Mouse (Mus musculus) megakaryocyte, embryonic 14.5 days (primary cell): ENCODE data around the gene Cisd3.

Experiments
- FLI1 ChIP-seq: IDR thresholded peaks from 2 replicates; pipeline ENCODE4 v1.6.1; 2012; ENCODE audit warnings: low read length, inconsistent platforms, mixed read lengths
- GATA1 ChIP-seq: IDR thresholded peaks from 3 replicates; pipeline ENCODE4 v1.6.1; 2012; ENCODE audit warnings: mixed read lengths, low read length, inconsistent platforms, borderline replicate concordance

DNA sequence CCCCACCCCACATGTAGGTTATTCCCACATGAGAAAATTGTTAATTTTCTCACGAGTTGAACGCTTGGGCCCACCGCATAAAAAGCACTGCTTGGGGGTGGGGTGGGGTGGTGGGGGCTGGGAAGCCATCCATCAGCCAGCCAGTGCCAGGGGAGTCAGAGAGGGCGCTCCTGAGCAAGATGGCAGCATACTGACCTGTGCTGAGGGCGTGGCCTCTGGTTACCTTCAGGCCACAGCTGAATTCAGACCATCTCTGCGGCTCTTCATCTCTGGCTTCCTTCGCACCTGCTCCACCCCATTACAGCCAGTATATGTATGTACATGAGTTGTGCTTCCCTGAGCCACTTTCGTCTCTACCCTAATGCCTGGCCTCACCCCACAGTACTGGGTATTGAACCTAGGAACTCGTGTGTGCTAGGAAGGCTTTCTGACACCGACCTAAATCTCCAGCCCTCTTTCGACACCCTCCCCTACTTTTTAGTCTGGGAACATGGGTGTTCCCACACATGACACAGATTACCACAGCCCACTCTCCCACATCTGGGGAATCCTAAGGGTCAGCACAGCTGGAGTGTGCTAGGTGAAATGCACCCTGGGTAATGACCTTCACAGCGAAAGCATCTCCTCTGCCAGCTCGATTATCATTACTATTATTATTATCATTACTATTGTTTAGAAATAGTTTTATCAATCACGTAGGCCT, 29.2 kb upstream of the Cisd3 start:
- TF ChIP-seq FLI1 (no peak), GATA1 (no peak)
